Mouse (Mus musculus) CH12.LX (cell line): ENCODE data around the gene Pfdn2. TPM values are rescaled to one million over a fixed set of nuclear protein-coding genes. Genes with fewer than 3 reads are reported as not detected.

Source experiments
- DNase-seq: peaks from one replicate; pipeline ENCODE4 v3.0.0-alpha.2; 2013; ENCODE audit errors: extremely low read depth
- H3K27ac ChIP-seq: 2 replicates; pipeline ENCODE4 v1.5.1; 2012; ENCODE audit warnings: low read depth, mild to moderate bottlenecking, control low read depth, moderate library complexity; ENCODE audit not compliant: insufficient read depth
- H3K27me3 ChIP-seq: replicated peaks from 2 replicates; pipeline ENCODE3; 2012; ENCODE audit warnings: inconsistent platforms
- H3K36me3 ChIP-seq, 2 experiments: replicated peaks in 1 of 2; 2 replicates each; pipeline versions ENCODE3 to v1.6.1; 2012; ENCODE audit warnings: inconsistent platforms in 1 of 2, low read length in 1 of 2, mild to moderate bottlenecking in 1 of 2, mixed read lengths in 1 of 2, moderate library complexity in 1 of 2; ENCODE audit not compliant: control insufficient read depth in 1 of 2, insufficient read depth in 1 of 2
- H3K4me1 ChIP-seq, 2 experiments: 2 replicates each; pipeline ENCODE4 v1.6.1; 2012; ENCODE audit warnings: inconsistent platforms in 1 of 2, moderate library complexity in 1 of 2; ENCODE audit not compliant: insufficient read depth in 2 of 2, control insufficient read depth in 1 of 2
- H3K4me2 ChIP-seq: 2 replicates; pipeline ENCODE4 v1.6.1; 2012; ENCODE audit warnings: low read depth, mild to moderate bottlenecking, control low read depth; ENCODE audit not compliant: poor library complexity, insufficient read depth, severe bottlenecking
- H3K4me3 ChIP-seq, 3 experiments: fragments of 150-350 bp in 1 of 3; sonication (generic) in 1 of 3; replicated peaks in 1 of 3; 2 replicates each; pipeline versions ENCODE3 to v1.5.1; 2011 to 2012; ENCODE audit warnings: low read depth in 2 of 3, low read length in 2 of 3, mild to moderate bottlenecking in 2 of 3, moderate library complexity in 2 of 3, control low read depth in 1 of 3, improper control_type of control experiment in 1 of 3, inconsistent platforms in 1 of 3, mixed read lengths in 1 of 3; ENCODE audit not compliant: poor library complexity in 1 of 3
- H3K79me2 ChIP-seq: replicated peaks from 2 replicates; pipeline ENCODE4 v1.6.1; 2012; ENCODE audit warnings: mild to moderate bottlenecking, moderate library complexity; ENCODE audit not compliant: control insufficient read depth, poor library complexity, insufficient read depth, severe bottlenecking; ENCODE audit errors: extremely low read depth
- H3K9ac ChIP-seq: 2 replicates; pipeline ENCODE4 v1.6.1; 2012; ENCODE audit warnings: low read depth, mild to moderate bottlenecking, control low read depth, moderate library complexity; ENCODE audit not compliant: insufficient read depth
- H3K9me3 ChIP-seq: replicated peaks from 2 replicates; pipeline ENCODE3; 2012; ENCODE audit warnings: low read length, inconsistent platforms, mixed read lengths
- BHLHE40 ChIP-seq: IDR thresholded peaks from 2 replicates; pipeline ENCODE4 v1.6.1; 2011; ENCODE audit warnings: mild to moderate bottlenecking, low read depth, low read length, improper control_type of control experiment
- CTCF ChIP-seq, 2 experiments: IDR thresholded peaks in 1 of 2; conservative IDR thresholded peaks in 1 of 2; 2 replicates each; pipeline ENCODE4 v1.5.1; 2011 to 2012; ENCODE audit warnings: low read depth in 2 of 2, low read length in 2 of 2, improper control_type of control experiment in 1 of 2, inconsistent platforms in 1 of 2, mild to moderate bottlenecking in 1 of 2, moderate library complexity in 1 of 2
- EP300 ChIP-seq: IDR thresholded peaks from 2 replicates; pipeline ENCODE4 v1.6.1; 2011; ENCODE audit warnings: low read length, improper control_type of control experiment
- HCFC1 ChIP-seq: IDR thresholded peaks from 2 replicates; pipeline ENCODE4 v1.6.1; 2012; ENCODE audit warnings: low read depth, mild to moderate bottlenecking, inconsistent platforms, low read length, improper control_type of control experiment
- KAT2A ChIP-seq: IDR thresholded peaks from 2 replicates; pipeline ENCODE4 v1.6.1; 2012; ENCODE audit warnings: low read length, improper control_type of control experiment, inconsistent platforms; ENCODE audit not compliant: insufficient replicate concordance
- MAFK ChIP-seq: IDR thresholded peaks from 2 replicates; pipeline ENCODE4 v1.6.1; 2011; ENCODE audit warnings: low read length, improper control_type of control experiment; ENCODE audit not compliant: insufficient replicate concordance
- MAZ ChIP-seq: IDR thresholded peaks from 2 replicates; pipeline ENCODE4 v1.6.1; 2012; ENCODE audit warnings: low read depth, mild to moderate bottlenecking, inconsistent platforms, low read length, improper control_type of control experiment, moderate library complexity
- NELFE ChIP-seq: IDR thresholded peaks from 2 replicates; pipeline ENCODE4 v1.6.1; 2011; ENCODE audit warnings: low read depth, low read length, improper control_type of control experiment
- PAX5 ChIP-seq: IDR thresholded peaks from 2 replicates; pipeline ENCODE4 v1.6.1; 2012; ENCODE audit warnings: low read length, inconsistent platforms, mixed read lengths
- RAD21 ChIP-seq: IDR thresholded peaks from 2 replicates; pipeline ENCODE4 v1.6.1; 2011; ENCODE audit warnings: low read depth, mild to moderate bottlenecking, low read length, improper control_type of control experiment, moderate library complexity
- SIN3A ChIP-seq: IDR thresholded peaks from 2 replicates; pipeline ENCODE4 v1.6.1; 2012; ENCODE audit warnings: low read length, improper control_type of control experiment, inconsistent platforms
- SMC3 ChIP-seq: IDR thresholded peaks from 2 replicates; pipeline ENCODE4 v1.6.1; 2011; ENCODE audit warnings: low read depth, low read length, improper control_type of control experiment
- TBP ChIP-seq: conservative IDR thresholded peaks from 2 replicates; pipeline ENCODE4 v1.6.1; 2011; ENCODE audit warnings: low read depth, low read length, improper control_type of control experiment
- TCF12 ChIP-seq: IDR thresholded peaks from 2 replicates; pipeline ENCODE4 v1.6.1; 2014; ENCODE audit warnings: low read depth, mild to moderate bottlenecking, inconsistent platforms, low read length, improper control_type of control experiment
- USF2 ChIP-seq: conservative IDR thresholded peaks from 2 replicates; pipeline ENCODE4 v1.6.1; 2011; ENCODE audit warnings: low read depth, low read length, improper control_type of control experiment
- ZNF384 ChIP-seq: IDR thresholded peaks from 2 replicates; pipeline ENCODE4 v1.6.1; 2012; ENCODE audit warnings: low read depth, low read length, improper control_type of control experiment, inconsistent platforms
- dilution Hi-C: fragments of 300-500 bp; cut with MboI; formaldehyde crosslinking; loops from 2 replicates; pipeline ENCODE4 v1.14.3; 2020; ENCODE audit warnings: low sequenced_read_pairs; ENCODE audit not compliant: extremely low pct_unique_long_range_greater_than_20kb, extremely low pct_ligation_motif_present
- in situ Hi-C: fragments of 300-500 bp; cut with MboI; formaldehyde crosslinking; loops from 3 replicates; pipeline ENCODE4 v1.14.3; 2019; ENCODE audit warnings: low sequenced_read_pairs, low pct_ligation_motif_present, low pct_unique_long_range_greater_than_20kb, mixed read lengths
- polyA plus RNA-seq: library from polyadenylated mRNA; unstranded; fragments of >175 nt; gene quantifications from 2 replicates; pipeline ENCODE4 v1.2.1, GENCODE M21; 2012; ENCODE audit warnings: low read depth; ENCODE audit not compliant: insufficient read length
- total RNA-seq, 2 experiments: library from RNA; depleted of rRNA; stranded (reverse); fragments of 300-350 nt in 1 of 2; fragments of >200 nt in 1 of 2; gene quantifications; 2 replicates each; pipeline ENCODE4 v1.2.3; 2012 to 2014

Gene Pfdn2
- total and polyA plus RNA-seq, 3 experiments: 25.2 to 292 (median 33.0) TPM

GRCm38 (mm10) chr1:171378298-171378697 is 32.8 kb downstream of the Pfdn2 start:
- dilution Hi-C loops (no loop called here), in situ Hi-C loops (no loop called here)
- H3K27me3 ChIP-seq: peaks cover 9% of the 10 kb centered on the region
- no peak overlapping the region for H3K27ac ChIP-seq
- no peak overlapping the region for H3K9ac ChIP-seq
- H3K79me2 ChIP-seq: no peaks in the 10 kb centered on the region
- H3K4me3 ChIP-seq: no peak overlapping the region
- no peaks in the 10 kb centered on the region for H3K36me3 ChIP-seq
- peaks cover 11 to 36% of the 10 kb centered on the region in 2 experiments for H3K4me1 ChIP-seq
- H3K4me2 ChIP-seq: no peak overlapping the region
- no peak for TF ChIP-seq USF2
- TF ChIP-seq TCF12: no peak
- no peak for DNase-seq
- H3K9me3 ChIP-seq: no peaks in the 10 kb centered on the region

- Histone ChIP-seq H3K4me3 (peak overlapping the region; percentile 12 to 52 (median 23)), H3K4me1 (peaks cover 26 to 52% of the 10 kb centered on the region in 2 experiments)
- TF ChIP-seq BHLHE40 (no peak), NELFE (no peak), SMC3 (peak; percentile 68), RAD21 (peak; percentile 45), MAZ (0 out of 2 replicates have a peak, but pooled peaks have one; percentile 37), ZNF384 (no peak), CTCF (conservative IDR thresholded peaks at IDR 0.05 in 1 of 2, IDR thresholded peaks at IDR 0.05 in 1 of 2; ENCODE audit: low read depth in 2 of 2, low read length in 2 of 2) (peak; percentile 25 to 85; a peak in 2 of 4 replicates), HCFC1 (no peak), TBP (no peak), EP300 (no peak), KAT2A (no peak), PAX5 (no peak), SIN3A (no peak), MAFK (peak; percentile 62; the same call in 1 of the 2 replicates)
- TF ChIP-seq, all 38 proteins: peak for 5
- H3K27me3 ChIP-seq: peaks cover 9% of the 10 kb centered on the region
- in situ Hi-C loops (no loop called here), dilution Hi-C loops (no loop called here)
- no peaks in the 10 kb centered on the region for H3K79me2 ChIP-seq
- H3K4me2 ChIP-seq: peak overlapping the region; percentile 80
- H3K9ac ChIP-seq: no peak overlapping the region
- peak; percentile 80 for DNase-seq
- H3K36me3 ChIP-seq: no peaks in the 10 kb centered on the region
- H3K27ac ChIP-seq: no peak overlapping the region
- H3K9me3 ChIP-seq: no peaks in the 10 kb centered on the region
Observed at GRCm38 (mm10) chr1:171379935-171380599, 34.6 kb downstream of the Pfdn2 start.
